Mouse (Mus musculus) cortical plate, adult 2 months (tissue): ENCODE measurements around the gene Lmx1a. TPM values are rescaled to one million over a fixed set of nuclear protein-coding genes. Genes with fewer than 3 reads are reported as not detected.

Experiments
- H3K27ac ChIP-seq: fragments of 200-500 bp; 2 replicates; pipeline ENCODE4 v1.5.1; 2012; ENCODE audit warnings: low read length, control low read depth, inconsistent platforms; ENCODE audit not compliant: insufficient read depth
- H3K4me1 ChIP-seq: fragments of 200-500 bp; 2 replicates; pipeline ENCODE4 v1.6.1; 2011; ENCODE audit warnings: low read length; ENCODE audit not compliant: control insufficient read depth, insufficient read depth
- H3K4me3 ChIP-seq: fragments of 200-500 bp; 2 replicates; pipeline ENCODE4 v1.5.1; 2011; ENCODE audit warnings: mild to moderate bottlenecking, low read length, control low read depth; ENCODE audit not compliant: insufficient read depth
- CTCF ChIP-seq: fragments of 200-500 bp; IDR thresholded peaks from 2 replicates; pipeline ENCODE4 v1.5.1; 2011; ENCODE audit warnings: mild to moderate bottlenecking, control low read depth, low read length; ENCODE audit not compliant: insufficient read depth; ENCODE audit errors: extremely low read depth
- POLR2A ChIP-seq: fragments of 200-500 bp; IDR thresholded peaks from 2 replicates; pipeline ENCODE4 v1.6.1; 2011; ENCODE audit warnings: mild to moderate bottlenecking, low read length, control low read depth; ENCODE audit not compliant: insufficient read depth; ENCODE audit errors: extremely low read depth
- polyA plus RNA-seq: library from polyadenylated mRNA; depleted of rRNA; stranded (reverse); fragments of >200 nt; gene quantifications from 2 replicates; pipeline ENCODE4 v1.2.3, GENCODE M21; 2012; rRNA removed

Lmx1a gene
- 0.02 TPM in 2 replicates for polyA plus RNA-seq

GRCm38 (mm10) chr1:167689232-167689261 is at the start of gene Lmx1a:
Lmx1a (plus strand) TSS chr1:167689237.
- Histone ChIP-seq H3K27ac (no peak within 1 kb of the TSS), H3K4me1 (peaks cover 2% of the 10 kb centered on the region), H3K4me3 (no peak within 1 kb of the TSS)
- no peak for TF ChIP-seq CTCF
- TF ChIP-seq POLR2A = no peak

GRCm38 (mm10) chr1:167644866-167645537 is 44.0 kb upstream of the Lmx1a start:
- no peak overlapping the region for H3K27ac ChIP-seq
- no peak overlapping the region for H3K4me3 ChIP-seq
- H3K4me1 ChIP-seq = no peaks in the 10 kb centered on the region
- TF ChIP-seq POLR2A (no peak), CTCF (peak; percentile 77)

GRCm38 (mm10) chr1:167648670-167649069 is 40.4 kb upstream of the Lmx1a start:
- H3K4me3 ChIP-seq = no peak overlapping the region
- no peaks in the 10 kb centered on the region for H3K4me1 ChIP-seq
- H3K27ac ChIP-seq = no peak overlapping the region
- TF ChIP-seq CTCF (no peak), POLR2A (no peak)

DNA sequence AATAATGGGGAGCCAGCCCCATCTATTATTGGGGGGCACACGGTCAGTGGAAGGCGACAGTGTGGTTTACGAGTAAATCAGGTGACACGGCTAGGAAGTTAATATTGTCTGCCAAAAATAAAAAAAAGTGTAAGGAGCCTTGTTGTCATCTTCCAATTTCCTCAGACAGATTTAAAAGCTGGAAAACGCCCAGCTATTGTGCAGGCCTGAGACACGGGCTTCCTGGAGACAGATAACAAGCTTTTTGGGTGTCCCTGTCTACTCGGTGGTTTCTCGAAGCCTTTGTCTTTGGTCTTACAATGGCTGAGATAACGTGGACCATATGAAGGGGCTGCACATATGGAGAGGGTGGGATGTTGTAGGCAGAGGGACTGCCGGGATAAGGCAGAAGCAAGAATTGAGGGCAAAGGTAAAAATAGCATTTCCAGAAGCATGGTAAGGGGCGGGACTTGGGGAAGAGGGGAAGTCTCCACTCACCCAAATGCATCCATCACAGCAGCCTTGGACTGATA is 39.9 kb upstream of the Lmx1a start:
- no peak overlapping the region for H3K4me3 ChIP-seq

GRCm38 (mm10) chr1:167652336-167652735 is 36.7 kb upstream of the Lmx1a start:
- Histone ChIP-seq H3K4me1 (no peaks in the 10 kb centered on the region), H3K4me3 (no peak overlapping the region), H3K27ac (no peak overlapping the region)
- no peak for TF ChIP-seq CTCF
- TF ChIP-seq POLR2A = no peak

More for the DNA sequence above, 39.9 kb upstream of the Lmx1a start:
- Histone ChIP-seq H3K4me1 (no peaks in the 10 kb centered on the region), H3K27ac (no peak overlapping the region)
- TF ChIP-seq CTCF (no peak), POLR2A (no peak)

- no peak overlapping the region for H3K27ac ChIP-seq
- H3K4me3 ChIP-seq = no peak overlapping the region
- TF ChIP-seq CTCF = no peak
- no peak for TF ChIP-seq POLR2A
- no peaks in the 10 kb centered on the region for H3K4me1 ChIP-seq
Observed at GRCm38 (mm10) chr1:167659065-167659464, 30.0 kb upstream of the Lmx1a start.

DNA sequence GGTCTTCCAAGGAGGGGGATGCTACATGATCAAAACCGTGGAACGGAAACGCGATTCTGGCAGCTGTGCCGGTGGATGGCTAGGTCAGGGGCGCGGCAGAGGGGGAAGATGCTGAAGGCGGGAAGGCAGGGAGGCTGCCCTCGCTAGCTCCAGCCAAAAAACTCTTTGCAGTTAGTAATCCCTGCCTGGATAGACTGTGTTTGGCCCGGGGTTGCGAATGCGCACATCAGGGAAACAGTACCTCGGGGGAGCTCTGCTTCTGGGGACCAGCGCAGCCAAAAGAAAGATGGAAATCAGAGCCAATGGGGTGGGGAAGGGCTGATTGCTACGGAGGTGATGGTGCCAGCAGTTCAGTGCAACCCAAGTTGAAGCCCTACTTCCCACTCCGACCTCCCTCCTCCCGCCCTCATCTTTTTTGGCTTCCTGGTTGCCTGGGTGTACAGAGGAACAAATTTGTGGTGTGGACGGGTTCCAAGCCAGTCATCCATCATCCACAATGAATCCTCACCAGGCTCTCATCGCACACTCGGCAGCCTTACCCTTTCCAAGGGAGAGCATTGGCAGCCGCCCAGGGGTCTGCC is 28.4 kb upstream of the Lmx1a start:
- H3K4me3 ChIP-seq = no peak overlapping the region
- TF ChIP-seq POLR2A = no peak
- no peak for TF ChIP-seq CTCF
- H3K4me1 ChIP-seq = no peaks in the 10 kb centered on the region
- H3K27ac ChIP-seq = no peak overlapping the region

DNA sequence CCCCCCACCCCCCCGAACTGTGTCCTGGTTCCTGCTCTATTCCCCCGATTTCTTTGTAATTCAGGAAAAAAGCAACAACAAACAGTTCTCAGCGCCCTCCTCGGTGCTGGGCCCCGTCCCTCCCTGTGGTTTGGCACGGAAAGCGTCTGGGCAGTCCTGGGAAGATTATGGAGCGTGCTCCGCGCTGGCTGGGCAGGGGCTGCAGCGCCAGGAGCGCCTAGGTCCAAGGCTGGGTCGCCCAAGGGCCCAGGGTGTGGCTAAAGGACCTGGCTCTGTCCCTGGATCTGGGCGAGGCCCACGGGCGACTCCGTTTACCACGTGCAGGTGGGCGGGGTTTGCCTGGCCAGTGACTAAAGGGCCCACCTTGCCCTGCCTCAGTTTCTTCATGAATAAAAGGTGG is 27.9 kb upstream of the Lmx1a start:
- TF ChIP-seq CTCF (no peak), POLR2A (no peak)
- no peak overlapping the region for H3K4me3 ChIP-seq
- no peak overlapping the region for H3K27ac ChIP-seq
- no peaks in the 10 kb centered on the region for H3K4me1 ChIP-seq

DNA sequence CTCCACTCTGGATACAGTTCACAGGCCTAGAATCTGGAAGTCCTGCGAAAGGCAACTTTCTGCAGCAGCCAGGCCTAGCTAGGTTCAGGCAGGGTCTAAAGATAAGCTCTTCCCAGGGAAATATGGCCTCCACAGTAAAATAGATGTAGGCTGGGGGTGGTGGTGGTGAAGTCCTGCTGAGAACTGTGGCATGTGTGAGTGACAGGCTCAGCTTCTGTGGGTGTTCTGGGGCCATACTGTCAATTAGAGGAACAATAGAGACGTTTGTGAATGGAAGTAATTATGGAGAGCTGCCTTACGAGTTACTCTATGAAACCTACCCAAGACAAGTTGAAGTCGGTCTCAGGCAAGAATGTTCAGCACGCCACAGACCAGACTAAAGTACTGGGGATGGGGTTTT is 25.9 kb upstream of the Lmx1a start:
- Histone ChIP-seq H3K4me1 (no peaks in the 10 kb centered on the region), H3K4me3 (no peak overlapping the region), H3K27ac (no peak overlapping the region)
- TF ChIP-seq CTCF (no peak), POLR2A (no peak)

DNA sequence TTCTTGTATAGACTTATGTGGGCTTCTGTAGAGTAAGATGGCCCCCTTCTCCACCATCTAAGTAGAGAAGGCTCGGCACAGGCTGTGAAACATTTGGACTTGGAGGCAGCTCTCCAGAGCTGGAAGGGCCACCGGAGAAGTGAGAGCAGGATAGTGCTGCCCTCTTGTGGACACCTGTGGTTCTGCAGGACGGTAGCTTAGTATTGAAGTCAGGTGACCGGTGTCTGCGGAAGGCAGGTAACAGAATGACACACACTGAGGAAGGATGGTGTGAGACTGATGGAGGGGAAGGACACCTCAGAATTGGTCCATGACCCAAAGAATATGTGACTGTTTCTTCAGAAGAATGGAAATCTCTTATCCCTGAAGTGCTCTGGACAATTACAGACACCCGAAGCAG is 19.2 kb upstream of the Lmx1a start:
- no peak for TF ChIP-seq POLR2A
- TF ChIP-seq CTCF = peak; percentile 78

More for the DNA sequence above, 19.2 kb upstream of the Lmx1a start:
- no peaks in the 10 kb centered on the region for H3K4me1 ChIP-seq
- no peak overlapping the region for H3K27ac ChIP-seq
- no peak overlapping the region for H3K4me3 ChIP-seq
